Mouse (Mus musculus): ENCODE data around the gene Rcc1. TPM values are rescaled to one million over a fixed set of nuclear protein-coding genes. Genes with fewer than 3 reads are reported as not detected.
"Not testable (repeated sequence)": the region's sequence is repeated elsewhere in the genome, so short reads cannot be mapped to it uniquely, and the experiment has no call there.

The Rcc1 gene
- total RNA-seq, 2 experiments from 2014 or later = 15.4 to 15.6 TPM

DNA sequence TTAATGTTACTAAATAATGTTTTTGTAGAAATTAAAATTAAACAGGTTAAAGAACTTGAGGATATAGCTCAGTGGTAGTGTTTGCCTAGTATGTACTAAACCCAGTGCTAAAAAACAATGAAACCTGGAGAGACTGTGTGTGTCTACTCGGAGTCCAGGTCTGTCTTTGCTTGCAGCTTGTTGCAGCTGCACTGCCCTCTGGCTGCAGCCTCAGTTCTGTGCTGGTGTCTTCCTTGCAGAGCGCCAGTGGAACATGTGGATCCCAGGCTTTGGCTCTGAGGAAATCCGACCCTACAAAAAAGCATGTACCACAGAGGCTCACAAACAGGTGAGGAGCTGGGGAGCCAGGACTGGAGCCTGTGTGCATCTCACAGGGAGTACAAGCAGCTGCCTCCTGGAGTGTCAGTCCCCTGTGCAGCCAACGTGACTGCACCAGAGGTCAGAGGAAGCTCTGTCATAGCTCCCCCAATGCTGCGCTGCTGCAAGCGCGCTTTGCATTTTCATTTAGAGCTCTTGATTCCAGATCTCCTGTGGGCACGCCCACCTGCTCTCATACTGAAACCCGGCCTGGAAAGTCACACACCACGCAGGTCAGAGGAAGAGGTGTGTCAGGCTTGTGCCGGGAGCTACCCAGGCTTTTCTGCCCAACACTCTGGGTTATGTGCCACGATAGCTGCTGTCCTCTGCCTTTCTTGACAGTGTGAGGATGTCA is 61.6 kb downstream of the Rcc1 start:
- no peak for DNase-seq (ENCODE audit: low spot score in 2 of 2)

DNA sequence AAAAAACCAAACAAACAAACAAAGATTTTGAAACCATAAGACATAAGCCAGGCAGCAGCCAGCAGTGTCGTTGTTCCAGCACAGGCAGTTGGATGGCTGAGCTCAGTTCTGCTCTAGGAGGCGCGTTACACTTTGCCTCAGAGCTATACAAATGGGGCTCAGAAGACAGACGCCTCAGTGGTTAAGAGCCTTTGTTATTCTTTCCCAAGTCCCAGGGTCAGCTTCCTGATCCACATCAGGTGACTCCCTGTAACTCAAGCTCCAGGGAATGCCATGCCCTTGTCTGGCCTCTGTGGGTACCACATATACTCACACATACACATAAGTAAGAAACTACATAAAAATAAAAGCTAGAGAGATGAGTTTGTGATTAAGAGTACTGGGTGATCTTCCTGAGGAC is 62.3 kb downstream of the Rcc1 start:
- DNase-seq (ENCODE audit: low spot score in 2 of 2) = no peak

DNA sequence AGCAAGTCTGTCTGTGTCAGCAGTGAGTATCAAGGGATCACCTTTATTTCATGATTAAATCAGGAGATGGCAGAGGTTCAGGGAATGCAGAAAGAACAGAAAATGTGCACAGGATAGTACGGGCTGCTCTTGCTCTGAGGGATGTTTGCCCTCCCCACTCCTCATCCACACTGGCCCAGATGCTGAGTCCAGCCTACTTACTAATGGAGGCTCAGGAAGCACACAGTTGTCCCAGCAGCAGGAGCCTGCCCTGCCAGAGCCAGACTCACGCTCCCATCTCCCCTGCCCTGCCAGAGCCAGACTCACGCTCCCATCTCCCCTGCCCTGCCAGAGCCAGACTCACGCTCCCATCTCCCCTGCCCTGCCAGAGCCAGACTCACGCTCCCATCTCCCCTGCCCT is 64.6 kb downstream of the Rcc1 start:
- not testable (repeated sequence) for DNase-seq (ENCODE audit: low spot score in 2 of 2)

Other genes with a start within 250 kb of the Rcc1 start
- gene Oprd1, start 209.1 kb downstream of the Rcc1 start, total RNA-seq (2021) = under 1 TPM; 0.70 to 0.99 TPM
- 10 to 100 TPM; 55.7 to 60.1 TPM for gene Ythdf2, start 141.3 kb downstream of the Rcc1 start, total RNA-seq (2021)
- 10 to 100 TPM; 15.7 to 18.0 TPM for gene Gmeb1, start 92.0 kb downstream of the Rcc1 start, total RNA-seq (2021)
- gene Taf12, start 79.2 kb downstream of the Rcc1 start, total RNA-seq (2021) = 10 to 100 TPM; 30.7 to 37.8 TPM
- gene Rab42, start 50.2 kb downstream of the Rcc1 start, total RNA-seq (2021) = 1 to 10 TPM; 1.4 to 1.6 TPM
- 10 to 100 TPM; 27.1 to 32.9 TPM for gene Trnau1ap, start 24.1 kb downstream of the Rcc1 start, total RNA-seq (2021)
- gene Phactr4, start 68.9 kb upstream of the Rcc1 start, total RNA-seq (2021) = 10 to 100 TPM; 41.6 to 81.7 TPM
- 1 to 10 TPM; 6.0 to 8.3 TPM for gene Med18, start 110.3 kb upstream of the Rcc1 start, total RNA-seq (2021)
- 10 to 100 TPM; 20.5 to 21.5 TPM for gene Sesn2, start 156.9 kb upstream of the Rcc1 start, total RNA-seq (2021)
- gene Atpif1, start 180.1 kb upstream of the Rcc1 start, total RNA-seq (2021) = 100 to 1,000 TPM; 233 to 327 TPM
- gene Dnajc8, start 181.9 kb upstream of the Rcc1 start, total RNA-seq (2021) = 10 to 100 TPM; 73.1 to 97.9 TPM
- gene Ptafr, start 210.5 kb upstream of the Rcc1 start, total RNA-seq (2021) = 1 to 10 TPM; 1.3 to 3.9 TPM

Data from adrenal gland, adult 18-20 months (tissue).